Mouse (Mus musculus) intestine, embryonic 16.5 days (tissue): ENCODE data around the gene Zfyve27. TPM values are rescaled to one million over a fixed set of nuclear protein-coding genes. Genes with fewer than 3 reads are reported as not detected.

Experiments used
- ATAC-seq: fragments of 200-750 bp; cut with Nextera tagmentation; 2 replicates; pipeline ENCODE4 v1.8.0; 2017; ENCODE audit warnings: moderate TSS enrichment, moderate library complexity
- H3K27ac ChIP-seq: fragments of 300-500 bp; sonication (generic); 2 replicates; pipeline ENCODE4 v1.5.1; 2014; ENCODE audit warnings: mild to moderate bottlenecking, low read length
- H3K27me3 ChIP-seq: fragments of 300-500 bp; sonication (generic); replicated peaks from 2 replicates; pipeline ENCODE4 v1.6.1; 2014; ENCODE audit warnings: low read length, control low read depth, mixed read lengths; ENCODE audit not compliant: control insufficient read depth, insufficient read depth
- H3K36me3 ChIP-seq: fragments of 300-500 bp; sonication (generic); 2 replicates; pipeline ENCODE4 v1.6.1; 2014; ENCODE audit warnings: low read length, control low read depth; ENCODE audit not compliant: control insufficient read depth, insufficient read depth
- H3K4me1 ChIP-seq: fragments of 300-500 bp; sonication (generic); 2 replicates; pipeline ENCODE4 v1.6.1; 2014; ENCODE audit warnings: low read length, control low read depth, mixed read lengths; ENCODE audit not compliant: control insufficient read depth, insufficient read depth
- H3K4me2 ChIP-seq: fragments of 300-500 bp; sonication (generic); 2 replicates; pipeline ENCODE4 v1.6.1; 2014; ENCODE audit warnings: low read depth, low read length, control low read depth
- H3K4me3 ChIP-seq: fragments of 300-500 bp; sonication (generic); 2 replicates; pipeline ENCODE4 v1.5.1; 2014; ENCODE audit warnings: mild to moderate bottlenecking, low read length
- H3K9ac ChIP-seq: fragments of 300-500 bp; sonication (generic); 2 replicates; pipeline ENCODE4 v1.6.1; 2014; ENCODE audit warnings: low read depth, low read length
- H3K9me3 ChIP-seq: fragments of 300-500 bp; sonication (generic); 2 replicates; pipeline ENCODE4 v1.6.1; 2016; ENCODE audit warnings: low read length, control low read depth; ENCODE audit not compliant: control insufficient read depth
- WGBS: fragments of 180-500 bp; shearing (Covaris S2); extraction: QIAGEN DNeasy Blood & Tissue Kit; methylation state at CpG from one replicate; pipeline ENCODE4 v1.1.7; 2014; 5-methylcytosine and 5-hydroxymethylcytosine counted together
- polyA plus RNA-seq: library from polyadenylated mRNA; unstranded; fragments of >200 nt; fragmentation: Nextera tagmentation; extraction: Ambion mirVana; gene quantifications from 2 replicates; pipeline ENCODE4 v1.2.1, GENCODE M21; 2015

The Zfyve27 gene
- polyA plus RNA-seq, 1 experiment from 2014 or later, result 19.0 TPM

- no peak for ATAC-seq
- no peak overlapping the region for H3K27ac ChIP-seq
- no peaks in the 10 kb centered on the region for H3K9me3 ChIP-seq
- no peak overlapping the region for H3K4me3 ChIP-seq
- H3K4me1 ChIP-seq, result no peaks in the 10 kb centered on the region
- WGBS, result 66% methylated on average over 7 of the region's 7 CpGs
- H3K4me2 ChIP-seq, result no peak overlapping the region
- no peaks in the 10 kb centered on the region for H3K36me3 ChIP-seq
- no peaks in the 10 kb centered on the region for H3K27me3 ChIP-seq
- H3K9ac ChIP-seq, result no peak overlapping the region
Observed at GRCm38 (mm10) chr19:42238341-42238715, 74.6 kb downstream of the Zfyve27 start.

- H3K4me2 ChIP-seq, result no peak overlapping the region
- H3K36me3 ChIP-seq, result no peaks in the 10 kb centered on the region
- ATAC-seq, result no peak
- no peak overlapping the region for H3K27ac ChIP-seq
- H3K9me3 ChIP-seq, result no peaks in the 10 kb centered on the region
- H3K27me3 ChIP-seq, result no peaks in the 10 kb centered on the region
- no peaks in the 10 kb centered on the region for H3K4me1 ChIP-seq
- WGBS, result 46% methylated on average over 8 of the region's 8 CpGs
- no peak overlapping the region for H3K9ac ChIP-seq
- H3K4me3 ChIP-seq, result no peak overlapping the region
Observed at GRCm38 (mm10) chr19:42240881-42241280, 77.1 kb downstream of the Zfyve27 start.

- H3K4me1 ChIP-seq, result no peaks in the 10 kb centered on the region
- no peak for ATAC-seq
- no peaks in the 10 kb centered on the region for H3K36me3 ChIP-seq
- no peak overlapping the region for H3K9ac ChIP-seq
- no peak overlapping the region for H3K27ac ChIP-seq
- no peaks in the 10 kb centered on the region for H3K9me3 ChIP-seq
- no peak overlapping the region for H3K4me2 ChIP-seq
- no peaks in the 10 kb centered on the region for H3K27me3 ChIP-seq
- H3K4me3 ChIP-seq, result no peak overlapping the region
- 27% methylated on average over 3 of the region's 3 CpGs for WGBS
Observed at GRCm38 (mm10) chr19:42243401-42243800, 79.7 kb downstream of the Zfyve27 start.

Other genes starting within 250 kb of the Zfyve27 start
- gene Exosc1, start 230.5 kb upstream of the Zfyve27 start, polyA plus RNA-seq, result 55.4 and 63.2 TPM in 2 replicates
- 65.3 and 66.1 TPM in 2 replicates for gene Zdhhc16, start 230.5 kb upstream of the Zfyve27 start, polyA plus RNA-seq
- 27.8 and 28.4 TPM in 2 replicates for gene Mms19, start 182.8 kb upstream of the Zfyve27 start, polyA plus RNA-seq
- 11.2 and 13.3 TPM in 2 replicates for gene Ubtd1, start 182.2 kb upstream of the Zfyve27 start, polyA plus RNA-seq
- 0.16 TPM in 1 of 2 replicates, not detected in the other for gene Ankrd2, start 128.0 kb upstream of the Zfyve27 start, polyA plus RNA-seq
- gene Hoga1, start 118.3 kb upstream of the Zfyve27 start, polyA plus RNA-seq, result 2.2 and 2.7 TPM in 2 replicates
- gene 4933411K16Rik, start 111.7 kb upstream of the Zfyve27 start, polyA plus RNA-seq, result 0.16 TPM in 1 of 2 replicates, not detected in the other
- 13.9 and 15.8 TPM in 2 replicates for gene Morn4, start 77.6 kb upstream of the Zfyve27 start, polyA plus RNA-seq
- gene Pi4k2a, start 73.5 kb upstream of the Zfyve27 start, polyA plus RNA-seq, result 6.4 and 6.6 TPM in 2 replicates
- 41.5 and 43.8 TPM in 2 replicates for gene Avpi1, start 34.9 kb upstream of the Zfyve27 start, polyA plus RNA-seq
- 4.4 and 4.6 TPM in 2 replicates for gene Marveld1, start 16.6 kb upstream of the Zfyve27 start, polyA plus RNA-seq
- gene Sfrp5, start 38.3 kb downstream of the Zfyve27 start, polyA plus RNA-seq, result 3.5 and 8.3 TPM in 2 replicates
- 1.0 and 1.2 TPM in 2 replicates for gene Golga7b, start 83.6 kb downstream of the Zfyve27 start, polyA plus RNA-seq